Mouse (Mus musculus): Measurements from ENCODE around the gene Plppr3. TPM values are rescaled to one million over a fixed set of nuclear protein-coding genes. Genes with fewer than 3 reads are reported as not detected.

The Plppr3 gene
- polyA plus RNA-seq, 1 experiment from 2014 or later, result 32.4 TPM

DNA sequence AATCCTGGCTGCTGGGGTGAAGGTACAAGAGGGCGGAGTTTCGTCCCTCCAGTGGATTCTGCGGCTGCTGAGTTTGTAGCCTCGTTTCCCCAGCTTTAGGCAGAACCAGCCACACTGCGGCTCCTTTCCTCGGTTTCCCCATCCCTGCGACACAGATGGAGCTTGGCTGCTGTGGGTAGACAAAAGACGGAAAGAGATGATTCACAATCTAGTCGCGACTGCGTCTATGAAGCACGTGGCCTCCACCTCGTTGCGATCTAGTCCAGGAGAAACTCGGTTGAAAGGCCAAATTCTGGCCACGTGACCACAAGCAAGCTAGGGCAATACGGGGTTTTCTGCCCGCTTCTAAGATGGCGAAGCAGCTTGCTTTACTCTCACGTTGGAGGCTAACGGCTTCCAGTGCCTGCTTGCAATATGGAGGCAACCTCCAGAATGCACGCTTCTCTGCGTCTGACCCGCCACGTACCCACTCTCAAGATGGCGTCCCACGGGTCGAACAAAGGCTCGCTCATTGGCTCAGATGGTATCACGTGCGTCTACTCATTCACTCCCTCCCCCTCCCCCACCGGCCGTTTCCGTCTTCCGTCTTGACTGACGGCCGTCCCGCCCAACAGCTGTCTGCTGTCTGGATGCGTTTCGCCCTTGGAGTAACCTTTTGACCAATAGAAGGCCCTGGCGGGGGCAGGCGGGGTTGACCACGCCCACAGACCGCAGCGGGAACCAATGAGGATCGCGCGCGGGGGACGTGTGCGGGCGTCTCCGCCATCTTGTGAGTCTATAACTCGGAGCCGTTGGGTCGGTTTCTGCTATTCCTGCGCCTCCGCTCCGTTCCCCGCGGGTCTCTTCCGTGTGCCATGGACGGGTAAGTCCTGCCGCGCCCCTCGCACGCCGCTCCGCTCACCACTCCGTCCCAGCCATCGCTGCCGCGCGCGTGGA is 20.3 kb downstream of the Plppr3 start, which contains the start of gene Ptbp1:
Gene Ptbp1, plus strand, starts transcription at position 568 of the 936 bp plus-strand sequence.
- ATAC-seq (ENCODE audit: low read depth), result peak; percentile 90
- peak within 1 kb of the TSS; percentile 99 for H3K9ac ChIP-seq (ENCODE audit: low read depth, low read length)
- peaks cover 31% of the 10 kb centered on the region for H3K36me3 ChIP-seq (ENCODE audit: control insufficient read depth, insufficient read depth, low read length)
- peaks cover 48% of the 10 kb centered on the region for H3K4me1 ChIP-seq (ENCODE audit: control insufficient read depth, insufficient read depth, low read length)
- peak; percentile 100 for DNase-seq (ENCODE audit: low spot score)
- H3K27ac ChIP-seq (replicated peaks; ENCODE audit: low read depth, low read length), result peak within 1 kb of the TSS; percentile 100
- H3K27me3 ChIP-seq (replicated peaks; ENCODE audit: control insufficient read depth, insufficient read depth, low read length), result no peaks in the 10 kb centered on the region
- H3K4me3 ChIP-seq (ENCODE audit: low read depth, low read length), result peak within 1 kb of the TSS; percentile 96
- peak within 1 kb of the TSS; percentile 99 for H3K4me2 ChIP-seq (ENCODE audit: low read depth, low read length)
- H3K9me3 ChIP-seq (ENCODE audit: control insufficient read depth, low read length), result no peaks in the 10 kb centered on the region
- under 1% methylated on average over 67 of the region's 75 CpGs for whole genome bisulfite sequencing

DNA sequence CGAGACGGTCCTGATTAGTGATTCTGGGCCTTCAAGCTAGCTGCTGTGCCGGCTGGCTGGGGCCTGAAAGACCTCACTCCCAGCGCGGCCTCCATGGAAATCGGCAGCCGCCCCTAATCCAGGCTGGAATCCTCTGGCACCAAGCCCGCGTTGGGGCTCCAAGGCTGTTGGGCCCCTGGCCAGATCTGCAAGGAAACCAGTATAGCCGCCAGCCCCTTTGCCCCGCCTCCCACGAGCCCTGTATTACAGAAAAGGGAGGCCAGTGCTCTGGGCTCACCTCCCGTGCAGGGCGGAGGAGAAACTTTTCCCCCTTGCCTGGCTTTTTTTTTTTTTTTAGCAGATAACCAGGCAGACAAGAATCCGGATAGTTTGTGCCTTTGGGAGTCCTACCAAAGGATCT is 21.0 kb downstream of the Plppr3 start:
- H3K4me1 ChIP-seq (ENCODE audit: control insufficient read depth, insufficient read depth, low read length), result peaks cover 44% of the 10 kb centered on the region
- H3K4me2 ChIP-seq (ENCODE audit: low read depth, low read length), result peak overlapping the region; percentile 99
- ATAC-seq (ENCODE audit: low read depth) (peak; percentile 68), DNase-seq (ENCODE audit: low spot score) (peak; percentile 98)
- H3K9ac ChIP-seq (ENCODE audit: low read depth, low read length), result peak overlapping the region; percentile 78
- H3K4me3 ChIP-seq (ENCODE audit: low read depth, low read length), result peak overlapping the region; percentile 96
- no peaks in the 10 kb centered on the region for H3K9me3 ChIP-seq (ENCODE audit: control insufficient read depth, low read length)
- H3K36me3 ChIP-seq (ENCODE audit: control insufficient read depth, insufficient read depth, low read length), result peaks cover 23% of the 10 kb centered on the region
- H3K27me3 ChIP-seq (replicated peaks; ENCODE audit: control insufficient read depth, insufficient read depth, low read length), result no peaks in the 10 kb centered on the region
- 2% methylated on average over 15 of the region's 15 CpGs for WGBS
- H3K27ac ChIP-seq (replicated peaks; ENCODE audit: low read depth, low read length), result peak overlapping the region; percentile 100

GRCm38 (mm10) chr10:79852827-79853226 is 21.6 kb downstream of the Plppr3 start:
- 12% methylated on average over 8 of the region's 8 CpGs for WGBS
- Histone ChIP-seq H3K4me1 (ENCODE audit: control insufficient read depth, insufficient read depth, low read length) (peaks cover 38% of the 10 kb centered on the region), H3K36me3 (ENCODE audit: control insufficient read depth, insufficient read depth, low read length) (peaks cover 18% of the 10 kb centered on the region), H3K27ac (replicated peaks; ENCODE audit: low read depth, low read length) (peak overlapping the region; percentile 100), H3K4me3 (ENCODE audit: low read depth, low read length) (peak overlapping the region; percentile 96), H3K9ac (ENCODE audit: low read depth, low read length) (peak overlapping the region; percentile 78), H3K27me3 (replicated peaks; ENCODE audit: control insufficient read depth, insufficient read depth, low read length) (no peaks in the 10 kb centered on the region), H3K4me2 (ENCODE audit: low read depth, low read length) (peak overlapping the region; percentile 99), H3K9me3 (ENCODE audit: control insufficient read depth, low read length) (no peaks in the 10 kb centered on the region)
- ATAC-seq (ENCODE audit: low read depth), result no peak
- DNase-seq (ENCODE audit: low spot score), result no peak

DNA sequence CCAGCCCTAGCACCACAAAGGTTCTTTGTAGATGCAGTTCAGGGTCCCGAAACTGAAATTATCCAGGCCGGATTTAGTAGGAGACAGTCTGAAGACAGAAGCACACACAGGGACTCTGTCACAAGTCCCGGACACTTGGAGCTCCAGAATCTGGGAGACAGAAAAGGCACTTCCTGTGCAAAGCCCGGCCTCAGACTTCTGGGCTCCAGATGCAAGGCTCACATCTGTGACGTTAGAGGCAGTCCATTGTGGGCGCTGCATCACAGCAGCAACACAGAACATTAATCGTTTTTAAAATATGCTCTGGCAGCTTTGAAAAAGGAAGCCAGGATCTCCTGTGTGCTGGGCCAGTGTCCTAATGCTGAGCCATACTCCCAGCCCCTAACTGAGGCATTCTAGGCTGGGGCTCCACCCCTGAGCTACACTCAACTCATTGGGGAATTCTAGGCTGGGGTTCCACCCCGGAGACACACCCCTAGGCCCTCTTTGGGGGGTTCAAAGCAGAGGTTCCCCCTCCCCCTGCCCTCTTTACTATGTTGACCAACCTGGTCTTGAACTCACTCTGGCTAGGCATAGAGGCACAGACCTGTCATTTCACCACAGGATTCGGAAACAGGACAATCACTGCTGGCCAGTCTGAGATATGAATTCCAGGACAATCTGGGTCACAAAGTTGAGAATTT is 22.2 kb downstream of the Plppr3 start:
- Histone ChIP-seq H3K9ac (ENCODE audit: low read depth, low read length) (peak overlapping the region; percentile 78), H3K4me3 (ENCODE audit: low read depth, low read length) (peak overlapping the region; percentile 96), H3K36me3 (ENCODE audit: control insufficient read depth, insufficient read depth, low read length) (peaks cover 13% of the 10 kb centered on the region), H3K27ac (replicated peaks; ENCODE audit: low read depth, low read length) (peak overlapping the region; percentile 100), H3K9me3 (ENCODE audit: control insufficient read depth, low read length) (no peaks in the 10 kb centered on the region), H3K4me2 (ENCODE audit: low read depth, low read length) (peak overlapping the region; percentile 99), H3K4me1 (ENCODE audit: control insufficient read depth, insufficient read depth, low read length) (peaks cover 32% of the 10 kb centered on the region), H3K27me3 (replicated peaks; ENCODE audit: control insufficient read depth, insufficient read depth, low read length) (no peaks in the 10 kb centered on the region)
- DNase-seq (ENCODE audit: low spot score), result peak; percentile 85
- no peak for ATAC-seq (ENCODE audit: low read depth)
- WGBS, result 23% methylated on average over 9 of the region's 9 CpGs

GRCm38 (mm10) chr10:79851653-79852052 is 22.8 kb downstream of the Plppr3 start:
- ATAC-seq (ENCODE audit: low read depth) (no peak), DNase-seq (ENCODE audit: low spot score) (no peak)
- H3K9me3 ChIP-seq (ENCODE audit: control insufficient read depth, low read length), result no peaks in the 10 kb centered on the region
- peaks cover 27% of the 10 kb centered on the region for H3K4me1 ChIP-seq (ENCODE audit: control insufficient read depth, insufficient read depth, low read length)
- H3K27me3 ChIP-seq (replicated peaks; ENCODE audit: control insufficient read depth, insufficient read depth, low read length), result no peaks in the 10 kb centered on the region
- H3K27ac ChIP-seq (replicated peaks; ENCODE audit: low read depth, low read length), result peak overlapping the region; percentile 100
- H3K4me2 ChIP-seq (ENCODE audit: low read depth, low read length), result peak overlapping the region; percentile 99
- peak overlapping the region; percentile 1 for H3K4me3 ChIP-seq (ENCODE audit: low read depth, low read length)
- 47% methylated on average over 3 of the region's 3 CpGs for WGBS
- peaks cover 7% of the 10 kb centered on the region; the same call in 1 of the 2 replicates for H3K36me3 ChIP-seq (ENCODE audit: control insufficient read depth, insufficient read depth, low read length)
- 0 out of 2 replicates have a peak overlapping the region, but pooled peaks have one; percentile 49 for H3K9ac ChIP-seq (ENCODE audit: low read depth, low read length)

DNA sequence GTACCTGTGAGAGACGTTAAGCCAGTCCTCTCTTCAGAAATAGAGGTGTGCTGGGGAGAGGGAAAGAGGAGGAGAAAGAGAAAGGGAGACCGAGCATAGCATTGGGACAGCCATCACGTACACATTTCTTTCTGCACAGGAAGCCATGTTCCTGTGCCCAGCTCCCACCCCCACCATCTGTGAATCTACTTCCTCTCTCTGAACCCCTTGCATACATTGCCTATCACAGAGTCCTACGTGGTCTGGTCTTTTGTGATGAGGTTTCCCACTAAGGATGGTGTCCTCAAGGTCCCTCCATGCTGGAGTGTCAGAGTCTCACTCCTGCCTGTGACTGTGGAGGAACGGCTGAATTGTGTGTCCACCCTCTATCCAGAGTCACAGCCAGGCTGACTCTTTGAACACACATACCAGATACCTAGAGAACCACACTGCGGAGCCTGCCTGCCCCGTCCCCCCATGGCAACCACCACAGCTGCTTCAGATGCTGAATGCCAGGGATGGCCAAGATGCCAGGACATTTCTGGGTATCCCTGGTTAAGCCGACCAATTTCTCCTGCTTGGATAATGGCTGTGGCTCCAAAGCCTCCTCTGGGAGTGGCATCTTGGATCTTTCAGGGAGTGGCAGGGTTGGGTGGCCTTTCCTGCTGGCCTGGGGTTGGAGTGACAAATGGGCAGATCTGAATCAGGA is 24.3 kb downstream of the Plppr3 start:
- Histone ChIP-seq H3K9ac (ENCODE audit: low read depth, low read length) (no peak overlapping the region), H3K9me3 (ENCODE audit: control insufficient read depth, low read length) (no peaks in the 10 kb centered on the region), H3K27ac (replicated peaks; ENCODE audit: low read depth, low read length) (no peak overlapping the region), H3K36me3 (ENCODE audit: control insufficient read depth, insufficient read depth, low read length) (no peaks in the 10 kb centered on the region), H3K27me3 (replicated peaks; ENCODE audit: control insufficient read depth, insufficient read depth, low read length) (no peaks in the 10 kb centered on the region), H3K4me3 (ENCODE audit: low read depth, low read length) (no peak overlapping the region), H3K4me1 (ENCODE audit: control insufficient read depth, insufficient read depth, low read length) (peaks cover 21% of the 10 kb centered on the region), H3K4me2 (ENCODE audit: low read depth, low read length) (no peak overlapping the region)
- 80% methylated on average over 8 of the region's 8 CpGs for WGBS
- ATAC-seq (ENCODE audit: low read depth) (no peak), DNase-seq (ENCODE audit: low spot score) (no peak)

DNA sequence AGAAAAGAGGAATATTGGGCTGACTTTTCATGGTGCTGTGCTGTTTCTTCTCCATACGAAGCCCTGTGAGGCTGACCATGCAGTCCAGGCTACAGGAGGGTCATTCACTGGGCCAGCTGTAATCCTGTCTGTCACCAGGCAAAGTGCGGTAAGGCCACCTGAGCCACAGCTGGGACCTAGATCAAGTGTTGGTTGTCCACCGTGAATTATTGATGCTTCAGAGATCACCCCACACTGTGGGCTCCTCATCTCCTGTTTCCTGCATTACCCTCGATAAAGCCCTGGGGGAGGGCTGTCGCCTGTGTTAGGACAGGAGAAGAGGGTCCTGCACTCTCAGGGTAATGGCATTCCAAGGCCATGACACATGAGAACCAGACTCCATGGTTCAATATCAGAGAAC is 27.9 kb downstream of the Plppr3 start:
- Histone ChIP-seq H3K27me3 (replicated peaks; ENCODE audit: control insufficient read depth, insufficient read depth, low read length) (no peaks in the 10 kb centered on the region), H3K4me1 (ENCODE audit: control insufficient read depth, insufficient read depth, low read length) (peaks cover 19% of the 10 kb centered on the region), H3K36me3 (ENCODE audit: control insufficient read depth, insufficient read depth, low read length) (no peaks in the 10 kb centered on the region), H3K9ac (ENCODE audit: low read depth, low read length) (no peak overlapping the region), H3K4me2 (ENCODE audit: low read depth, low read length) (no peak overlapping the region), H3K27ac (replicated peaks; ENCODE audit: low read depth, low read length) (no peak overlapping the region), H3K4me3 (ENCODE audit: low read depth, low read length) (no peak overlapping the region), H3K9me3 (ENCODE audit: control insufficient read depth, low read length) (no peaks in the 10 kb centered on the region)
- 53% methylated on average over 5 of the region's 5 CpGs for WGBS
- ATAC-seq (ENCODE audit: low read depth), result no peak
- DNase-seq (ENCODE audit: low spot score), result no peak

DNA sequence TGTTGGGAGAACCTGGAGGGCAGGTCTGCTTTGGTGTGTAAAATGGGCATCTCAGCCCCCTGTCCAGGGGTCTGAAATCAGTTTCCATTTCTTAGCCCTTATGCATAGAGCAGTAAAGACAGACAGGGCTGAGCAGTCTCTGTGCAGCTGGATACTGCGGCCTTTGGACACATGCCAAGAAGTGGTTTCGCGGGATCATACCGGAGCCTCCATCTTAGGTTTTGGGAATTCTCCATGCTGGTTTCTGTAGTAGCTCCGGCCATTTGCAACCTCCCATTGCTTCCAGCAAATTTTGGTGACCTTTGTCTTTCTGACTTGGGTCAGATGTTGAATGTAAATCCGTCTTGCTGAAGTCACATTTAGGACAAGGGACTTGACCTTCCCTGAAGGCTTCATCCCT is 31.0 kb downstream of the Plppr3 start:
- Histone ChIP-seq H3K27me3 (replicated peaks; ENCODE audit: control insufficient read depth, insufficient read depth, low read length) (no peaks in the 10 kb centered on the region), H3K27ac (replicated peaks; ENCODE audit: low read depth, low read length) (no peak overlapping the region), H3K4me3 (ENCODE audit: low read depth, low read length) (no peak overlapping the region), H3K9ac (ENCODE audit: low read depth, low read length) (no peak overlapping the region), H3K4me2 (ENCODE audit: low read depth, low read length) (no peak overlapping the region), H3K9me3 (ENCODE audit: control insufficient read depth, low read length) (no peaks in the 10 kb centered on the region), H3K36me3 (ENCODE audit: control insufficient read depth, insufficient read depth, low read length) (no peaks in the 10 kb centered on the region), H3K4me1 (ENCODE audit: control insufficient read depth, insufficient read depth, low read length) (peaks cover 21% of the 10 kb centered on the region)
- WGBS, result 40% methylated on average over 6 of the region's 6 CpGs
- DNase-seq (ENCODE audit: low spot score) (peak; percentile 74), ATAC-seq (ENCODE audit: low read depth) (no peak)
